Mouse (Mus musculus): ENCODE results near the gene Paqr8.

Gene Paqr8

GRCm38 (mm10) chr1:20954876-20955275 lies 64.5 kb downstream of the Paqr8 start:
- DNase-seq (ENCODE audit: extremely low read depth, insufficient read length, low spot score) = no peak

GRCm38 (mm10) chr1:20969642-20970041 lies 79.2 kb downstream of the Paqr8 start:
- DNase-seq (ENCODE audit: extremely low read depth, insufficient read length, low spot score) = no peak

GRCm38 (mm10) chr1:20973389-20973788 lies 83.0 kb downstream of the Paqr8 start:
- no peak for DNase-seq (ENCODE audit: extremely low read depth, insufficient read length, low spot score)

- no peak for DNase-seq (ENCODE audit: extremely low read depth, insufficient read length, low spot score)
Measured at GRCm38 (mm10) chr1:20974341-20975135, 84.1 kb downstream of the Paqr8 start.

- DNase-seq (ENCODE audit: extremely low read depth, insufficient read length, low spot score) = no peak
Measured at GRCm38 (mm10) chr1:20980553-20980952, 90.1 kb downstream of the Paqr8 start.

GRCm38 (mm10) chr1:20981764-20982163 lies 91.4 kb downstream of the Paqr8 start:
- no peak for DNase-seq (ENCODE audit: extremely low read depth, insufficient read length, low spot score)

GRCm38 (mm10) chr1:20984103-20984502 lies 93.7 kb downstream of the Paqr8 start:
- DNase-seq (ENCODE audit: extremely low read depth, insufficient read length, low spot score) = no peak

GRCm38 (mm10) chr1:20984582-20984981 lies 94.2 kb downstream of the Paqr8 start:
- no peak for DNase-seq (ENCODE audit: extremely low read depth, insufficient read length, low spot score)

- DNase-seq (ENCODE audit: extremely low read depth, insufficient read length, low spot score) = no peak
Measured at GRCm38 (mm10) chr1:20986378-20987056, 96.1 kb downstream of the Paqr8 start.

Measured in 3134 (cell line).